Comparison of ENCODE assay signal across 21 mouse cellular contexts in the genomic region with DNA sequence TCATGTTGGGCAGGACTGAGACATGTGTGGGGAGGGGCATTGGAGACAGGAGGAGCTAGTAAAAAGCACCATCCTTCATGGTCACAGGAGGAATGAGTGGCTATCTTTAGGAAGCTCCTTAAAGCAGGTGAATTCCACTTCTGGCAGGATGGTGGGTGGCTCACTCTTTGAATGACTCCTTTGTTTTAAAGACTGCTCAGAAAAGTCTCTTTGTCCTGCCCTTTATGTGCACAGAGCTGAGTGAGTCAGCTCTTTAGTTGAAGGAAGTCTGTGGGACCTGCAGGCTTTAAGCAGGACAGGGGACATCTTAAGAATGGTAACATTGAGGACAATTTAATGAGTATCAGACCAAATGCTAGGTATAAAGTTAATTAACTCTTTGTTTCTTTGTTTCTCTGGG. TPM values are rescaled to one million over a fixed set of nuclear protein-coding genes. Genes with fewer than 3 reads are reported as not detected.
"Had no signal": no experiment of that assay in that cellular context is flagged by ENCODE, and none has a peak within 500 bp of the region (broad histone marks: within the 10 kb centered on the region; RNA-seq: fewer than 3 reads in every experiment).

No protein-coding gene starts in this region.

- H3K27me3 ChIP-seq: kidney, embryonic 15.5 days; liver, embryonic 13.5 days; midbrain, embryonic 13.5 days; neural tube, embryonic 13.5 days; stomach, embryonic 15.5 days had no signal

- H3K9ac ChIP-seq: kidney, embryonic 15.5 days; liver, embryonic 13.5 days; midbrain, embryonic 13.5 days; neural tube, embryonic 13.5 days; stomach, embryonic 15.5 days had no signal

- H3K36me3 ChIP-seq: kidney, embryonic 15.5 days; liver, embryonic 13.5 days; midbrain, embryonic 10.5 days; midbrain, embryonic 13.5 days; neural tube, embryonic 13.5 days; stomach, embryonic 15.5 days had no signal

- H3K9me3 ChIP-seq: kidney, embryonic 15.5 days; liver, embryonic 13.5 days; midbrain, embryonic 10.5 days; midbrain, embryonic 13.5 days; neural tube, embryonic 13.5 days; stomach, embryonic 15.5 days had no signal

- ATAC-seq: lung, postnatal 0 days; midbrain, embryonic 13.5 days; midbrain, embryonic 16.5 days had no signal

- H3K4me2 ChIP-seq: kidney, embryonic 15.5 days; liver, embryonic 13.5 days; midbrain, embryonic 13.5 days; neural tube, embryonic 13.5 days; stomach, embryonic 15.5 days had no signal

- H3K27ac ChIP-seq: kidney, embryonic 15.5 days; liver, embryonic 13.5 days; midbrain, embryonic 10.5 days; midbrain, embryonic 13.5 days; neural tube, embryonic 13.5 days; stomach, embryonic 15.5 days had no signal

- DNase-seq: kidney, postnatal 10 days; kidney, postnatal 4 days; liver, embryonic 13.5 days; lung, adult 2 months; retina, postnatal 1 day; right cerebral cortex, postnatal 25 days; spleen, adult 18-20 months; thymus, adult 2 months; thymus, postnatal 14 days; thymus, postnatal 4 days had no signal

- H3K4me1 ChIP-seq: kidney, embryonic 15.5 days; liver, embryonic 13.5 days; midbrain, embryonic 10.5 days; midbrain, embryonic 13.5 days; neural tube, embryonic 13.5 days; stomach, embryonic 15.5 days had no signal

- H3K4me3 ChIP-seq: kidney, embryonic 15.5 days; liver, embryonic 13.5 days; midbrain, embryonic 10.5 days; midbrain, embryonic 13.5 days; myocyte; neural tube, embryonic 13.5 days; stomach, embryonic 15.5 days had no signal

RNA-seq across cellular contexts. Expression of a gene that starts 8.1 kb away (rescaled TPM):
- total RNA-seq: monocyte, adult 5-6 weeks; neutrophil, adult 5-6 weeks had no signal
- polyA plus RNA-seq: liver, adult 2 months had no signal
